Mouse (Mus musculus): ENCODE measurements at regions not wholly inside any gene's neighbourhood (a gene's known extent, or its start where the extent isn't known, plus 50 kb on each side); places are given as distances from the start of the nearest gene placed in this dataset.

- Histone ChIP-seq H3K27ac (no peak overlapping the region), H3K4me3 (no peak overlapping the region)
- no peak for DNase-seq
- no peak for TF ChIP-seq CTCF (IDR thresholded peaks at IDR 0.05)
- intact Hi-C loops (cut with DNase I) = no loop called here
Observed at GRCm38 (mm10) chr16:91156506-91156905, 61.6 kb upstream of the 4932438H23Rik start.

GRCm38 (mm10) chr16:91160679-91161078 is 64.6 kb upstream of the Olig2 start:
- Histone ChIP-seq H3K27ac (no peak overlapping the region), H3K4me3 (no peak overlapping the region)
- TF ChIP-seq CTCF (IDR thresholded peaks at IDR 0.05) = peak; percentile 63
- intact Hi-C loops (cut with DNase I) = loop anchor here (5.0 kb wide), 2 partner anchors 152 to 192 kb away; no protein-coding TSS in a partner anchor
- DNase-seq = peak; percentile 28

- DNase-seq = no peak
- intact Hi-C loops (cut with DNase I) = loop anchor here (5.0 kb wide), 2 partner anchors 151 to 191 kb away; no protein-coding TSS in a partner anchor
- Histone ChIP-seq H3K27ac (no peak overlapping the region), H3K4me3 (no peak overlapping the region)
- TF ChIP-seq CTCF (IDR thresholded peaks at IDR 0.05) = no peak
Observed at GRCm38 (mm10) chr16:91161616-91162015, 63.6 kb upstream of the Olig2 start.

GRCm38 (mm10) chr16:91162381-91162780 is 62.9 kb upstream of the Olig2 start:
- Histone ChIP-seq H3K27ac (no peak overlapping the region), H3K4me3 (no peak overlapping the region)
- intact Hi-C loops (cut with DNase I) = loop anchor here (5.0 kb wide), 2 partner anchors 150 to 190 kb away; no protein-coding TSS in a partner anchor
- no peak for DNase-seq
- TF ChIP-seq CTCF (IDR thresholded peaks at IDR 0.05) = no peak

GRCm38 (mm10) chr16:91165906-91166305 is 59.4 kb upstream of the Olig2 start:
- intact Hi-C loops (cut with DNase I) = no loop called here
- Histone ChIP-seq H3K4me3 (no peak overlapping the region), H3K27ac (no peak overlapping the region)
- DNase-seq = no peak
- no peak for TF ChIP-seq CTCF (IDR thresholded peaks at IDR 0.05)

GRCm38 (mm10) chr16:91166866-91167265 is 58.4 kb upstream of the Olig2 start:
- Histone ChIP-seq H3K27ac (no peak overlapping the region), H3K4me3 (no peak overlapping the region)
- intact Hi-C loops (cut with DNase I) = no loop called here
- TF ChIP-seq CTCF (IDR thresholded peaks at IDR 0.05) = peak; percentile 40
- no peak for DNase-seq

- DNase-seq = no peak
- intact Hi-C loops (cut with DNase I) = no loop called here
- no peak for TF ChIP-seq CTCF (IDR thresholded peaks at IDR 0.05)
- no peak overlapping the region for H3K4me3 ChIP-seq
- no peak overlapping the region for H3K27ac ChIP-seq
Observed at GRCm38 (mm10) chr16:91168398-91168797, 56.9 kb upstream of the Olig2 start.

- H3K27ac ChIP-seq = no peak overlapping the region
- no peak for TF ChIP-seq CTCF (IDR thresholded peaks at IDR 0.05)
- DNase-seq = no peak
- no peak overlapping the region; the same call in 1 of the 2 replicates for H3K4me3 ChIP-seq
- intact Hi-C loops (cut with DNase I) = no loop called here
Observed at GRCm38 (mm10) chr16:91169829-91170228, 55.4 kb upstream of the Olig2 start.

- TF ChIP-seq CTCF (IDR thresholded peaks at IDR 0.05) = no peak
- H3K27ac ChIP-seq = no peak overlapping the region
- H3K4me3 ChIP-seq = no peak overlapping the region
- intact Hi-C loops (cut with DNase I) = no loop called here
- no peak for DNase-seq
Observed at GRCm38 (mm10) chr16:91171911-91172440, 53.3 kb upstream of the Olig2 start.

- intact Hi-C loops (cut with DNase I) = no loop called here
- no peak overlapping the region for H3K4me3 ChIP-seq
- DNase-seq = no peak
- no peak overlapping the region for H3K27ac ChIP-seq
- TF ChIP-seq CTCF (IDR thresholded peaks at IDR 0.05) = no peak
Observed at GRCm38 (mm10) chr16:91172510-91172909, 52.7 kb upstream of the Olig2 start.

GRCm38 (mm10) chr16:91173241-91173640 is 52.0 kb upstream of the Olig2 start:
- intact Hi-C loops (cut with DNase I) = no loop called here
- no peak for TF ChIP-seq CTCF (IDR thresholded peaks at IDR 0.05)
- no peak for DNase-seq
- H3K27ac ChIP-seq = no peak overlapping the region
- no peak overlapping the region for H3K4me3 ChIP-seq

GRCm38 (mm10) chr16:91173870-91174278 is 51.4 kb upstream of the Olig2 start:
- no peak for TF ChIP-seq CTCF (IDR thresholded peaks at IDR 0.05)
- no peak overlapping the region for H3K27ac ChIP-seq
- no peak for DNase-seq
- H3K4me3 ChIP-seq = no peak overlapping the region
- intact Hi-C loops (cut with DNase I) = no loop called here

GRCm38 (mm10) chr16:91174401-91174800 is 50.9 kb upstream of the Olig2 start:
- Histone ChIP-seq H3K4me3 (no peak overlapping the region), H3K27ac (no peak overlapping the region)
- no peak for TF ChIP-seq CTCF (IDR thresholded peaks at IDR 0.05)
- intact Hi-C loops (cut with DNase I) = no loop called here
- no peak for DNase-seq
